In genomic region chr10:112277996-112278395, GRCm38 (mm10) we compare ENCODE assay signal across 26 mouse cellular contexts. TPM values are rescaled to one million over a fixed set of nuclear protein-coding genes. Genes with fewer than 3 reads are reported as not detected.
DNase-seq lines count a peak whose midpoint lies in the region; ATAC-seq and TF ChIP-seq lines count a peak whose summit lies in the region.
"Had no signal": no experiment of that assay in that cellular context is flagged by ENCODE, and none has a peak within 500 bp of the region (broad histone marks: within the 10 kb centered on the region; RNA-seq: fewer than 3 reads in every experiment).

No protein-coding gene starts in this region.

- no peak overlapping the region for H3K4me3 ChIP-seq in forebrain, embryonic 13.5 days
- no peak overlapping the region for H3K4me3 ChIP-seq in forebrain, embryonic 11.5 days (ENCODE audit: low read depth, low read length)
- H3K4me3 ChIP-seq in hindbrain, embryonic 15.5 days: no peak overlapping the region
- H3K4me3 ChIP-seq in hindbrain, embryonic 12.5 days: no peak overlapping the region
- no peak overlapping the region for H3K4me3 ChIP-seq in midbrain, embryonic 16.5 days (ENCODE audit: low read depth, low read length)
- H3K4me3 ChIP-seq: intestine, embryonic 15.5 days; liver, embryonic 12.5 days; megakaryocyte, embryonic 14.5 days; neural tube, embryonic 15.5 days had no signal

- no peak for TF ChIP-seq POLR2A in brain, embryonic 14.5 days (IDR thresholded peaks at IDR 0.05; ENCODE audit: borderline replicate concordance, extremely low read depth, insufficient read depth, insufficient read length, poor library complexity, severe bottlenecking)

- H3K4me1 ChIP-seq in forebrain, embryonic 13.5 days: no peaks in the 10 kb centered on the region
- no peaks in the 10 kb centered on the region for H3K4me1 ChIP-seq in forebrain, embryonic 11.5 days (replicated peaks; ENCODE audit: control insufficient read depth, insufficient read depth, low read length)
- H3K4me1 ChIP-seq in hindbrain, embryonic 15.5 days (replicated peaks): 0 out of 2 replicates have a peak, but pooled peaks cover 5% of the 10 kb centered on the region
- H3K4me1 ChIP-seq in hindbrain, embryonic 12.5 days: no peaks in the 10 kb centered on the region
- H3K4me1 ChIP-seq in midbrain, embryonic 16.5 days (ENCODE audit: control insufficient read depth, insufficient read depth, low read length): no peaks in the 10 kb centered on the region
- H3K4me1 ChIP-seq: intestine, embryonic 15.5 days; liver, embryonic 12.5 days; megakaryocyte, embryonic 14.5 days had no signal

- DNase-seq in forebrain, embryonic 11.5 days (ENCODE audit: low spot score): no peak
- DNase-seq in brain, embryonic 14.5 days (ENCODE audit: low read depth): peak; percentile 56
- DNase-seq in frontal cortex, postnatal 14 days (ENCODE audit: low spot score in 2 of 2): no peak
- DNase-seq in left cerebral cortex, postnatal 25 days (ENCODE audit: low spot score in 2 of 2): no peak
- DNase-seq: adrenal gland, postnatal 25 days; cerebellum, adult 2 months; cerebellum, postnatal 14 days; heart, postnatal 14 days; kidney, adult 2 months; kidney, postnatal 4 days; left cerebral cortex, postnatal 4 days; liver, postnatal 0 days; lung, postnatal 4 days; thymus, adult 2 months; thymus, postnatal 36 days had no signal

- H3K27ac ChIP-seq in forebrain, embryonic 13.5 days: no peak overlapping the region
- H3K27ac ChIP-seq in forebrain, embryonic 11.5 days (ENCODE audit: low read depth, low read length): no peak overlapping the region
- 0 out of 2 replicates have a peak overlapping the region, but pooled peaks have one; percentile 38 for H3K27ac ChIP-seq in hindbrain, embryonic 15.5 days (replicated peaks)
- H3K27ac ChIP-seq in hindbrain, embryonic 12.5 days: no peak overlapping the region
- peak overlapping the region; percentile 60 for H3K27ac ChIP-seq in midbrain, embryonic 16.5 days (ENCODE audit: low read length)
- H3K27ac ChIP-seq: hindbrain, embryonic 14.5 days; intestine, embryonic 15.5 days; kidney, postnatal 0 days; liver, embryonic 12.5 days; neural tube, embryonic 15.5 days had no signal

- WGBS in forebrain, embryonic 13.5 days: 89% methylated on average over 3 of the region's 3 CpGs
- 89% methylated on average over 3 of the region's 3 CpGs for WGBS in forebrain, embryonic 11.5 days
- 70% methylated on average over 3 of the region's 3 CpGs for WGBS in hindbrain, embryonic 15.5 days
- 87% methylated on average over 3 of the region's 3 CpGs for WGBS in hindbrain, embryonic 12.5 days
- 50% methylated on average over 3 of the region's 3 CpGs for WGBS in midbrain, embryonic 16.5 days

- H3K4me2 ChIP-seq in forebrain, embryonic 13.5 days: no peak overlapping the region
- no peak overlapping the region for H3K4me2 ChIP-seq in forebrain, embryonic 11.5 days (ENCODE audit: low read depth, low read length, severe bottlenecking)
- no peak overlapping the region for H3K4me2 ChIP-seq in hindbrain, embryonic 15.5 days
- H3K4me2 ChIP-seq in hindbrain, embryonic 12.5 days (replicated peaks): no peak overlapping the region
- H3K4me2 ChIP-seq in midbrain, embryonic 16.5 days (ENCODE audit: low read length): 0 out of 2 replicates have a peak overlapping the region, but pooled peaks have one; percentile 3
- H3K4me2 ChIP-seq: hindbrain, embryonic 14.5 days; intestine, embryonic 15.5 days; liver, embryonic 12.5 days; neural tube, embryonic 15.5 days had no signal

- no peak for TF ChIP-seq CTCF in brain, embryonic 14.5 days (IDR thresholded peaks at IDR 0.05; ENCODE audit: borderline replicate concordance, extremely low read depth, insufficient read depth, insufficient read length)

- ATAC-seq in forebrain, embryonic 13.5 days: 0 out of 2 replicates have a peak, but pooled peaks have one; percentile 43
- ATAC-seq in forebrain, embryonic 11.5 days (replicated peaks; ENCODE audit: low FRiP score): no peak
- no peak for ATAC-seq in hindbrain, embryonic 15.5 days (ENCODE audit: low FRiP score, low read depth)
- no peak for ATAC-seq in hindbrain, embryonic 12.5 days (ENCODE audit: low FRiP score)
- ATAC-seq in midbrain, embryonic 16.5 days: peak; percentile 76; the same call in 1 of the 2 replicates
- ATAC-seq: intestine, embryonic 15.5 days; liver, embryonic 12.5 days; liver, postnatal 0 days had no signal

- H3K9me3 ChIP-seq in forebrain, embryonic 13.5 days (replicated peaks): no peaks in the 10 kb centered on the region
- no peaks in the 10 kb centered on the region for H3K9me3 ChIP-seq in forebrain, embryonic 11.5 days (ENCODE audit: control insufficient read depth, low read length)
- no peaks in the 10 kb centered on the region for H3K9me3 ChIP-seq in hindbrain, embryonic 15.5 days
- no peaks in the 10 kb centered on the region for H3K9me3 ChIP-seq in hindbrain, embryonic 12.5 days (replicated peaks)
- no peaks in the 10 kb centered on the region for H3K9me3 ChIP-seq in midbrain, embryonic 16.5 days (replicated peaks; ENCODE audit: control insufficient read depth, low read length, poor library complexity, severe bottlenecking)
- H3K9me3 ChIP-seq: intestine, embryonic 15.5 days; liver, embryonic 12.5 days; megakaryocyte, embryonic 14.5 days; neural tube, embryonic 15.5 days had no signal

- H3K36me3 ChIP-seq in forebrain, embryonic 13.5 days (ENCODE audit: poor library complexity, severe bottlenecking): no peaks in the 10 kb centered on the region
- H3K36me3 ChIP-seq in forebrain, embryonic 11.5 days (ENCODE audit: control insufficient read depth, insufficient read depth, low read length): no peaks in the 10 kb centered on the region
- H3K36me3 ChIP-seq in hindbrain, embryonic 15.5 days: no peaks in the 10 kb centered on the region
- no peaks in the 10 kb centered on the region for H3K36me3 ChIP-seq in hindbrain, embryonic 12.5 days
- no peaks in the 10 kb centered on the region for H3K36me3 ChIP-seq in midbrain, embryonic 16.5 days (ENCODE audit: control insufficient read depth, insufficient read depth, low read length)
- H3K36me3 ChIP-seq: intestine, embryonic 15.5 days; liver, embryonic 12.5 days; neural tube, embryonic 15.5 days had no signal

- no peak overlapping the region for H3K9ac ChIP-seq in forebrain, embryonic 13.5 days
- no peak overlapping the region for H3K9ac ChIP-seq in forebrain, embryonic 11.5 days (ENCODE audit: low read length)
- H3K9ac ChIP-seq in hindbrain, embryonic 15.5 days: no peak overlapping the region
- H3K9ac ChIP-seq in hindbrain, embryonic 12.5 days: no peak overlapping the region
- H3K9ac ChIP-seq in midbrain, embryonic 16.5 days (ENCODE audit: low read depth, low read length): no peak overlapping the region
- H3K9ac ChIP-seq: hindbrain, embryonic 14.5 days; intestine, embryonic 15.5 days; liver, embryonic 12.5 days; liver, postnatal 0 days; neural tube, embryonic 15.5 days had no signal

- 0 out of 2 replicates have a peak, but pooled peaks cover 7% of the 10 kb centered on the region for H3K27me3 ChIP-seq in forebrain, embryonic 13.5 days
- H3K27me3 ChIP-seq in forebrain, embryonic 11.5 days (ENCODE audit: control insufficient read depth, insufficient read depth, low read length): peaks cover 2% of the 10 kb centered on the region; the same call in 1 of the 2 replicates
- no peaks in the 10 kb centered on the region for H3K27me3 ChIP-seq in hindbrain, embryonic 15.5 days
- peaks cover 3% of the 10 kb centered on the region for H3K27me3 ChIP-seq in hindbrain, embryonic 12.5 days
- no peaks in the 10 kb centered on the region for H3K27me3 ChIP-seq in midbrain, embryonic 16.5 days (ENCODE audit: control insufficient read depth, insufficient read depth, low read depth, low read length)
- H3K27me3 ChIP-seq: intestine, embryonic 15.5 days; neural tube, embryonic 15.5 days had no signal

- intact Hi-C loops in left cerebral cortex, postnatal 25 days (cut with DNase I): no loop called here

RNA-seq across cellular contexts. Expression of gene Kcnc2, which starts 7.1 kb away (rescaled TPM):
- 1.9 and 2.3 TPM in 2 replicates for polyA plus RNA-seq in forebrain, embryonic 13.5 days (2015; fragmentation: Nextera tagmentation; extraction: Ambion mirVana)
- 1.2 and 1.6 TPM in 2 replicates for polyA plus RNA-seq in forebrain, embryonic 11.5 days (2014; fragmentation: Nextera tagmentation; extraction: Ambion mirVana)
- 7.1 and 7.7 TPM in 2 replicates for polyA plus RNA-seq in hindbrain, embryonic 15.5 days (2015; fragmentation: Nextera tagmentation; extraction: Ambion mirVana)
- 2.3 and 2.7 TPM in 2 replicates for polyA plus RNA-seq in hindbrain, embryonic 12.5 days (2016; fragmentation: Nextera tagmentation; extraction: Ambion mirVana)
- 7.3 and 7.6 TPM in 2 replicates for polyA plus RNA-seq in brain, embryonic 14.5 days (2012; rRNA removed)
- polyA plus RNA-seq in midbrain, embryonic 16.5 days (2015; fragmentation: Nextera tagmentation; extraction: Ambion mirVana): 8.5 and 10.2 TPM in 2 replicates
- total RNA-seq in left cerebral cortex, postnatal 25 days (2021): 10 to 100 TPM; 86.1 to 87.5 TPM
- total RNA-seq: monocyte, adult 5-6 weeks had no signal
- polyA plus RNA-seq: liver, embryonic 12.5 days; liver, postnatal 0 days had no signal

Comparison
In these comparisons a context has a peak if more than half of its experiments do, and no peak if none do; other contexts are left out.
1. ATAC-seq: peak in forebrain, embryonic 13.5 days (single experiment) and midbrain, embryonic 16.5 days (single experiment); none in forebrain, embryonic 11.5 days (single experiment), hindbrain, embryonic 15.5 days (single experiment) and hindbrain, embryonic 12.5 days (single experiment).
2. H3K27ac ChIP-seq: peak in hindbrain, embryonic 15.5 days (single experiment) and midbrain, embryonic 16.5 days (single experiment); none in forebrain, embryonic 13.5 days (single experiment), forebrain, embryonic 11.5 days (single experiment) and hindbrain, embryonic 12.5 days (single experiment).